Mouse (Mus musculus): Measurements from ENCODE around the gene Tmem240. TPM values are rescaled to one million over a fixed set of nuclear protein-coding genes. Genes with fewer than 3 reads are reported as not detected.
"Not testable (repeated sequence)": the region's sequence is repeated elsewhere in the genome, so short reads cannot be mapped to it uniquely, and the experiment has no call there.

The Tmem240 gene
- polyA plus RNA-seq, 1 experiment from 2014 or later = 5.5 TPM

GRCm38 (mm10) chr4:155775855-155776254, 41.3 kb downstream of the Tmem240 start:
- Histone ChIP-seq H3K9me3 (replicated peaks) (no peaks in the 10 kb centered on the region), H3K27me3 (peaks cover 50% of the 10 kb centered on the region), H3K36me3 (no peaks in the 10 kb centered on the region), H3K4me2 (replicated peaks) (no peak overlapping the region), H3K4me1 (peaks cover 22% of the 10 kb centered on the region), H3K4me3 (no peak overlapping the region), H3K27ac (no peak overlapping the region), H3K9ac (no peak overlapping the region)
- ATAC-seq (ENCODE audit: low FRiP score) = no peak
- 77% methylated on average over 3 of the region's 3 CpGs for WGBS

DNA sequence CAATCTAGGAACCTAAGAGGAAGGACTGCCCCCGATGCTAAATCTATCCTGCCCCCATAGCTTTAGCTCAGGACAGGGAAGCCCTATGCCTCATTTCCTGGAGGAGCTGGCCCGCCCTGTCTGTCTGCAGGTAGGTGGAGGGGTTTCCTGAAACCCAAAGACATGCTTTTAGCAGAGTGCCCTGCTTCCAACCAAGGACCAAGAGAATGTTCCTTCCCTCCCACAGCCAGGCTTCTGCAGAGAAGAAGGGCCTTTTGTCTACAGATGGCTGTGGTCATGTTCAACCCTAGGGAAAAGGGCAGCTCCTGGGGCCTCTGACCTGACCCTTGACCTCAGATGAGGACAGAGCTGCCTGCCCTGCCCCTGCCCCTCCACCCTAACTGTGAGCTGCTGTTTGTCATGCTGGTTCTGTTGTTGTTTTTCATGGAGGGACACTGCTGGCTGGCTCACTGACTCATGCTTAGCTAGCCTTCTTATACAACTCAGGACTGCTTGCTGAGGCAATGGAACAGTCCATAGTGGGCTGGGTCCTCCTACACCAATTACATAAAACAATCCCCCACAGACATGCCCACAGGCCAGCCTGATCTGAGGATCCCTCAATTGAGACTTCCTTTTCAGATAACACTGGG, 42.2 kb downstream of the Tmem240 start:
- WGBS = 22% methylated on average over 2 of the region's 2 CpGs
- no peaks in the 10 kb centered on the region for H3K9me3 ChIP-seq (replicated peaks)
- no peak overlapping the region for H3K4me3 ChIP-seq
- peaks cover 40% of the 10 kb centered on the region for H3K27me3 ChIP-seq
- H3K4me2 ChIP-seq (replicated peaks) = no peak overlapping the region
- no peak overlapping the region for H3K9ac ChIP-seq
- no peak for ATAC-seq (ENCODE audit: low FRiP score)
- peaks cover 22% of the 10 kb centered on the region for H3K4me1 ChIP-seq
- H3K27ac ChIP-seq = no peak overlapping the region
- no peaks in the 10 kb centered on the region for H3K36me3 ChIP-seq

DNA sequence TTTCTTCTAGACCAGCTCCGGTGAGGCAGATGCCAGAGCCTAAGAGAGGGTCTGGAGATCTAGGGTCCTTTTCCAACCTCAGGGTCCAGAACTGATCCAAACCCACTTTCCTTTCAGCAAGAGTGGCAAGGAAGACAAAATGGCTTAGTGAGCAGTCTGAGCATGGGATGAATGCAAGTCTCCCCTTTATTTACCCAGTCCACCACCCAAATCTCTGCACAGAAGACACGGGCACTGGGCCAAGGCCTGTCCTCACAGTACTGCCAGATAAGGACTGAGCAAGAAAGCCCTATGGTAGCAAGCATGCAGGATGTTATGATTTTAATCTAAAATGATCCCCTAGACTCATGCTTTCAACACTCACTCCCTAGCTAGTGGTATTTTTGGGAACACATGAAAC, 43.2 kb downstream of the Tmem240 start:
- Histone ChIP-seq H3K4me3 (no peak overlapping the region), H3K36me3 (no peaks in the 10 kb centered on the region), H3K27ac (no peak overlapping the region), H3K4me1 (peaks cover 22% of the 10 kb centered on the region), H3K9me3 (replicated peaks) (no peaks in the 10 kb centered on the region), H3K27me3 (peaks cover 30% of the 10 kb centered on the region), H3K9ac (no peak overlapping the region), H3K4me2 (replicated peaks) (no peak overlapping the region)
- 77% methylated on average over 2 of the region's 2 CpGs for WGBS
- no peak for ATAC-seq (ENCODE audit: low FRiP score)

GRCm38 (mm10) chr4:155779498-155779897, 44.9 kb downstream of the Tmem240 start:
- no peak for ATAC-seq (ENCODE audit: low FRiP score)
- H3K27ac ChIP-seq = no peak overlapping the region
- 77% methylated on average over 4 of the region's 4 CpGs for WGBS
- H3K4me1 ChIP-seq = peaks cover 21% of the 10 kb centered on the region
- H3K9ac ChIP-seq = no peak overlapping the region
- no peak overlapping the region for H3K4me2 ChIP-seq (replicated peaks)
- no peaks in the 10 kb centered on the region for H3K9me3 ChIP-seq (replicated peaks)
- peaks cover 15% of the 10 kb centered on the region for H3K27me3 ChIP-seq
- no peaks in the 10 kb centered on the region for H3K36me3 ChIP-seq
- H3K4me3 ChIP-seq = no peak overlapping the region

DNA sequence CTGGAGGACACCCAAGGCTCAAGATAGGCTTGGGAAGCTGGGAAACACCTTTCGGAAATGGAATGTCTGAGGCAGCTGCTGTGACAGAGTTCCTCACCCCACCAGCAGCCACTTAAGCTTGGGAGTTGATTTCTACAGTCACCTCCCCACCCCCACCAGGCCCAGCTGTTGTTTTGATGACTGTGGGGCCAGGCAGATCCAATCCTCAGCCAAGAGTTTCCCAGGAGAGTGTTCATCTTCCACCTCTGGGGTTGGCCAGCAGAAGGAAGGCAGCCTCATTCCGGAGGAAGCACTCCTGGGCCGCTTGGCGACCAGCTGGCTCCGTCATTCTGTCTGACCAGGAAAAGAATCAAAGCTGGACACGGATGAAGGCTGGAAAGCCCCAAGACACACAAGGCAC, 46.3 kb downstream of the Tmem240 start:
- WGBS = 27% methylated on average over 6 of the region's 6 CpGs
- Histone ChIP-seq H3K9me3 (replicated peaks) (no peaks in the 10 kb centered on the region), H3K4me3 (no peak overlapping the region), H3K9ac (no peak overlapping the region), H3K36me3 (no peaks in the 10 kb centered on the region), H3K4me1 (peaks cover 16% of the 10 kb centered on the region), H3K4me2 (replicated peaks) (no peak overlapping the region), H3K27me3 (peaks cover 1% of the 10 kb centered on the region), H3K27ac (no peak overlapping the region; the same call in 1 of the 2 replicates)
- ATAC-seq (ENCODE audit: low FRiP score) = no peak

DNA sequence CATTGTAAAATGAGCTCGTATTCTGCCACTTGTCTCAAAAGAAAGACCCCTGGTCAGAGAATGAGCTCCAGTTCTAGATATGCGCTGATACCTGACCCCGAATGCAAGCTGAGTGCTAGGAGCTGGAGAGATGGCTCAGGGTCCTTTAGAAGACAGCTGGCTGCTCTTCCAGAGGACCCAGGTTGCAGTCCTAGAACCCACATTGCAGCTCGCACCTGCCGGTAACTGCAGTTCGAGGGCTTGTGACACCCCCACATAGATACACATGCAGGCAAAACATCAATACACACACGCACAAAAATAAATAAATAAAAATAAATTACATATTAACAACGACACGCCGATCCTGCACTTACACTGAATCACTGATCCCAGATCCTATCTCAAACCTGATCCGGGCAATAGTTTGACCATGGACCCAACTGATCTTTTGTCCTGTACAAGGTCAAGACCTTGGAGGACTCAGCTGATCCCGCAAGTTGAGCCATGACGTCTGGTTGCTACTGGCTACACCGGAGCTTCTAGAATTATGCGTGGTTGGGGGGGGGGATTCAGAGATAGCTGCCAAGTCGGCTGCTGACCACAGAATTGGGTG, 49.0 kb downstream of the Tmem240 start:
- Histone ChIP-seq H3K9ac (peak overlapping the region; percentile 82), H3K36me3 (no peaks in the 10 kb centered on the region), H3K27me3 (no peaks in the 10 kb centered on the region), H3K4me1 (peaks cover 12% of the 10 kb centered on the region), H3K9me3 (replicated peaks) (no peaks in the 10 kb centered on the region), H3K27ac (peak overlapping the region; percentile 79), H3K4me2 (replicated peaks) (peak overlapping the region; percentile 77), H3K4me3 (peak overlapping the region; percentile 62)
- peak; percentile 50 for ATAC-seq (ENCODE audit: low FRiP score)
- WGBS = 45% methylated on average over 16 of the region's 16 CpGs

- H3K9me3 ChIP-seq (replicated peaks) = no peaks in the 10 kb centered on the region
- H3K9ac ChIP-seq = peak overlapping the region; percentile 82
- peak overlapping the region; percentile 62 for H3K4me3 ChIP-seq
- peak overlapping the region; percentile 79 for H3K27ac ChIP-seq
- WGBS = under 1% methylated on average over 51 of the region's 52 CpGs
- H3K27me3 ChIP-seq = no peaks in the 10 kb centered on the region
- H3K4me1 ChIP-seq = peaks cover 12% of the 10 kb centered on the region
- no peaks in the 10 kb centered on the region for H3K36me3 ChIP-seq
- ATAC-seq (ENCODE audit: low FRiP score) = peak; percentile 89
- peak overlapping the region; percentile 77 for H3K4me2 ChIP-seq (replicated peaks)
Measured at GRCm38 (mm10) chr4:155784081-155784701, 49.6 kb downstream of the Tmem240 start.

GRCm38 (mm10) chr4:155785246-155785645, 50.6 kb downstream of the Tmem240 start:
- H3K27me3 ChIP-seq = no peaks in the 10 kb centered on the region
- H3K36me3 ChIP-seq = no peaks in the 10 kb centered on the region
- no peaks in the 10 kb centered on the region for H3K9me3 ChIP-seq (replicated peaks)
- H3K4me1 ChIP-seq = peaks cover 12% of the 10 kb centered on the region
- H3K9ac ChIP-seq = no peak overlapping the region
- H3K4me2 ChIP-seq (replicated peaks) = peak overlapping the region; percentile 77; the same call in 1 of the 2 replicates
- no peak overlapping the region for H3K4me3 ChIP-seq
- no peak for ATAC-seq (ENCODE audit: low FRiP score)
- no peak overlapping the region for H3K27ac ChIP-seq
- 80% methylated on average over 10 of the region's 10 CpGs for WGBS

DNA sequence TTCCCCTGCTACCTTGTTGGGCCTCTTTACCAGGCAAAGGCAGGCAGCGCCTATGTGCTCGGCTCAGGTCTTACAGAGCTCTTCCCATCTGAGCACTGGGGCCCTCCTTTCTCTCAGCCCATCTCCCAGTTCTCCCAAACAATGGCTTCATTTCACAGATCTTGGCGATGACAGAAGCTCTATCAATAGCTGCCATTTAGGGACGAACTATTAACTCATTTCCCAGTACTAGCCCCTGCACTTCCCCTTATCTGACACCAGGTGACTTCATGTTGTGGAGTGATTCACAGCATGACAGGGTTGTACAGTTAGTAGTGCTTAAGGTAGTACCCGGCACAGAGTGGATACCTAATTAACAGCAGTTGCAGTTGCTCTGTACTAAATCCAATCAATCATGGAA, 51.2 kb downstream of the Tmem240 start, which contains the start of gene Tmem88b:
Gene Tmem88b (minus strand): TSS at position 56 of the 400 bp plus-strand sequence.
- ATAC-seq (ENCODE audit: low FRiP score) = no peak
- Histone ChIP-seq H3K4me2 (replicated peaks) (peak within 1 kb of the TSS; percentile 77), H3K9ac (no peak within 1 kb of the TSS), H3K9me3 (replicated peaks) (no peaks in the 10 kb centered on the region), H3K27ac (no peak within 1 kb of the TSS), H3K27me3 (no peaks in the 10 kb centered on the region), H3K4me1 (peaks cover 12% of the 10 kb centered on the region), H3K4me3 (peak within 1 kb of the TSS; percentile 62), H3K36me3 (no peaks in the 10 kb centered on the region)
- 70% methylated on average over 5 of the region's 5 CpGs for WGBS

DNA sequence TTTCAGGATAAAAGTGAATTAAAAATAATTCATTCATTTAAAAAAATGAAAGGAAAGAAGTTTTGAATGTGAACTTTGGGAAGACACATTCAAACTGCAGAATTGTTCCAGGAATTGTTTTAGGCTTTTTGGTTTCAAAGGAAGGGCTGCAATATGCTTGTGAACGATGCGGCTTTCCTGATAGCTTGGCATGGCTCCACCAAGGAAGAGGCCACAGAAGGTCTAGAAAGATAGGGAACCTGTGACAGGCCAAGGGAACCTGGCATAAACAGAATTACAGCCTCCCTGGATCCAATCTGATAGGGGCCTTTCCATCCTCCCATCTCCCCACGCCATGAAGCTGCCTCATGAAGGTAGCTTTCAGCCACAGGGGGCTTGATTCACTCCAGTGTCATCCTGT, 53.7 kb downstream of the Tmem240 start:
- Histone ChIP-seq H3K9me3 (replicated peaks) (no peaks in the 10 kb centered on the region), H3K27ac (no peak overlapping the region), H3K27me3 (peaks cover 5% of the 10 kb centered on the region; the same call in 1 of the 2 replicates), H3K4me1 (peaks cover 12% of the 10 kb centered on the region), H3K4me2 (replicated peaks) (no peak overlapping the region), H3K36me3 (no peaks in the 10 kb centered on the region), H3K4me3 (no peak overlapping the region), H3K9ac (no peak overlapping the region)
- no peak for ATAC-seq (ENCODE audit: low FRiP score)
- 84% methylated on average over 3 of the region's 3 CpGs for WGBS

- not testable (repeated sequence) for H3K9me3 ChIP-seq (replicated peaks); H3K27ac ChIP-seq
- 74% methylated on average over 4 of the region's 4 CpGs for WGBS
Measured at GRCm38 (mm10) chr4:155788833-155789232, 54.2 kb downstream of the Tmem240 start.

GRCm38 (mm10) chr4:155790021-155790489, 55.5 kb downstream of the Tmem240 start, which contains the start of gene Ankrd65:
Gene Ankrd65 (plus strand): TSS chr4:155790439.
- Histone ChIP-seq H3K27ac (no peak within 1 kb of the TSS), H3K27me3 (peaks cover 5% of the 10 kb centered on the region; the same call in 1 of the 2 replicates), H3K36me3 (no peaks in the 10 kb centered on the region), H3K4me2 (replicated peaks) (no peak within 1 kb of the TSS), H3K9me3 (replicated peaks) (no peaks in the 10 kb centered on the region), H3K9ac (no peak within 1 kb of the TSS), H3K4me1 (peaks cover under 1% of the 10 kb centered on the region; the same call in 1 of the 2 replicates), H3K4me3 (no peak within 1 kb of the TSS)
- ATAC-seq (ENCODE audit: low FRiP score) = no peak
- WGBS = 71% methylated on average over 3 of the region's 3 CpGs

More at GRCm38 (mm10) chr4:155788833-155789232, 54.2 kb downstream of the Tmem240 start:
- not testable (repeated sequence) for H3K4me1 ChIP-seq; ATAC-seq (ENCODE audit: low FRiP score); H3K9ac ChIP-seq; H3K4me3 ChIP-seq; H3K27me3 ChIP-seq; H3K36me3 ChIP-seq; H3K4me2 ChIP-seq (replicated peaks)
